Mouse (Mus musculus): ENCODE data around the gene Hrh1. TPM values are rescaled to one million over a fixed set of nuclear protein-coding genes. Genes with fewer than 3 reads are reported as not detected.
"Not testable (repeated sequence)": the region's sequence is repeated elsewhere in the genome, so short reads cannot be mapped to it uniquely, and the experiment has no call there.

The Hrh1 gene
- polyA plus RNA-seq, 1 experiment from 2014 or later = 0.05 TPM

DNA sequence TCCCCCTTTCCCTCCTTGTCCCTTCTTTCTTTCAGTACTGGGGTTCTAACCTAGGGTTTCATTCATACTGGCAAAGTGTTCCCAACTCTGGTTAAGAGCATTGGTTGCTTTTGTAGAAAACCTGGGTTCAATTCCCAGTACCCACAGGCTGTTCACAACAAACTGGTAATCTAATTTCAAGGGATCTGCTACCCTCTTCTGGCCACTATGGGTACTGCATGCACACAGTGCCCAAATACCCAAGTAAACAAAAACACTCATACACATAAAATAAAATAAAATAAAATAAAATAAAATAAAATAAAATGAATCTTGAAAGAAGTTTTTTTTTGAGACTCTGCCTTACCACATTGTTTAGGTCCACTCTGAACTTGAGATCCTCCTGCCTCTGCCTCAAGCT lies 63.8 kb downstream of the Hrh1 start:
- ATAC-seq (ENCODE audit: insufficient read depth) = no peak
- Histone ChIP-seq H3K27ac (replicated peaks) (no peak overlapping the region), H3K4me1 (replicated peaks) (no peaks in the 10 kb centered on the region; the same call in 1 of the 2 replicates), H3K4me2 (no peak overlapping the region), H3K9ac (no peak overlapping the region), H3K9me3 (replicated peaks) (no peaks in the 10 kb centered on the region), H3K36me3 (replicated peaks) (no peaks in the 10 kb centered on the region), H3K4me3 (replicated peaks) (no peak overlapping the region), H3K27me3 (no peaks in the 10 kb centered on the region)

DNA sequence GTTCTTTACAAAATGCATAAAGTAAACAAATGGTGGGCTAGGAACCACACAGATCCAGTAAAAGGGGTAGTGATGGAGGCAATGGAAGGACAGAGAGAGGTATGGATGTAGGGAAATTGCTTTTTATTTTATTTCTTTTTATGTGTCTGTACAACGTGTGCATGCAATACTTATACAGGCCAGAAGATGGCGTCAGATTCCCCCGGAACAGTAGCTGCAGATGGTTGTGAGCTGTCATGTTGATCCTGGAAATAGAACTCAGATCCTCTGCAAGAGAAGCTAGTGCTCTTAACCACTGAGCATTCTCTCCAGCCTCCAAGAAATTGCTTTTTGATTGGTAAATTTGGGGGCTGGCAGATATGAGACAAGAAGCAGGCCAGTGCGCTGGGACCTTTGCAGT lies 65.0 kb downstream of the Hrh1 start:
- ATAC-seq (ENCODE audit: insufficient read depth) = no peak
- Histone ChIP-seq H3K9me3 (replicated peaks) (no peaks in the 10 kb centered on the region), H3K9ac (no peak overlapping the region), H3K27me3 (no peaks in the 10 kb centered on the region), H3K4me1 (replicated peaks) (no peaks in the 10 kb centered on the region; the same call in 1 of the 2 replicates), H3K4me2 (no peak overlapping the region), H3K27ac (replicated peaks) (no peak overlapping the region), H3K4me3 (replicated peaks) (no peak overlapping the region), H3K36me3 (replicated peaks) (no peaks in the 10 kb centered on the region)
- WGBS (ENCODE audit: insufficient replicate concordance) = 21% methylated on average over 4 of the region's 4 CpGs

DNA sequence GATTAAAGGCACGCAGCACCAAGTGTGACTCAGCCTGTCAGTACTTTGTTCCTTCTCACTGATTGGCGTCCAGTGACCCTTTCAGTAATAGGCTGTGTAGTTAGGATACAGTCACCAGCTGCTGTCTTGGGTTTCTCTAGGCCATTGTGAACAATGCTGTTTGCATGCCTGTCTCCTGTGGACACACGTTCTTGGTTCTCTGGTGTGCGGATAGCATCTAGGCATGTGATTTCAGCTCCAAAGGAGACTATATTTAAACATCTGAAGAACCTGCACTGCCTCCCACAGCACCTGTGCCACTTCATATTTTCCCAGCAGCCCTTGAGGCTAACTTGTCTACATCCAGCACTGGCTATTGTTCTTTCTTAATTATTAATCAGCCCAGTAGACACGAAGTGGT lies 75.8 kb downstream of the Hrh1 start:
- no peak overlapping the region for H3K27ac ChIP-seq (replicated peaks)
- H3K4me1 ChIP-seq (replicated peaks) = no peaks in the 10 kb centered on the region
- WGBS (ENCODE audit: insufficient replicate concordance) = 52% methylated on average over 5 of the region's 5 CpGs
- H3K27me3 ChIP-seq = no peaks in the 10 kb centered on the region
- no peaks in the 10 kb centered on the region for H3K36me3 ChIP-seq (replicated peaks)
- no peaks in the 10 kb centered on the region for H3K9me3 ChIP-seq (replicated peaks)
- ATAC-seq (ENCODE audit: insufficient read depth) = no peak
- no peak overlapping the region for H3K9ac ChIP-seq
- H3K4me2 ChIP-seq = no peak overlapping the region
- H3K4me3 ChIP-seq (replicated peaks) = no peak overlapping the region

DNA sequence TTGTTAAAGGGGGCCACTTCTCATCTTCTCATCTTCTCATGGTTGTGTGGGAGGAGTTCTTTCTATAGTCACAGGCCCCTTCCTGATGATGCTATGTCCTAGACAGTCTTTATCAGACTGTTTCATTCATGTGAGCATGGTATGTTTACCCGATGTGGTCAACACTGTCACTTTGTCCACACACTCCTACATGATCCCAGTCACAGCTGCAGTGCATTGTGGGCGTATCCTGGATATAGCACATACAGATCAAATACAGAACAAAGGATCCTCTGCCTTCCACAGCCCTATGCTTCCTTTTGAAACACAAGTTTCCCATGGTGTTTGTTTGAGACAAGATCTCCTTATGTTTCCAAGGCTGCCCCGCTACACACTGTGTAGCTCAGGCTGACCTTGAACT lies 76.3 kb downstream of the Hrh1 start:
- Histone ChIP-seq H3K4me2 (no peak overlapping the region), H3K9ac (no peak overlapping the region), H3K27ac (replicated peaks) (no peak overlapping the region), H3K27me3 (no peaks in the 10 kb centered on the region), H3K9me3 (replicated peaks) (no peaks in the 10 kb centered on the region), H3K4me3 (replicated peaks) (no peak overlapping the region), H3K36me3 (replicated peaks) (no peaks in the 10 kb centered on the region), H3K4me1 (replicated peaks) (no peaks in the 10 kb centered on the region)
- 54% methylated on average over 3 of the region's 3 CpGs for WGBS (ENCODE audit: insufficient replicate concordance)
- ATAC-seq (ENCODE audit: insufficient read depth) = no peak

DNA sequence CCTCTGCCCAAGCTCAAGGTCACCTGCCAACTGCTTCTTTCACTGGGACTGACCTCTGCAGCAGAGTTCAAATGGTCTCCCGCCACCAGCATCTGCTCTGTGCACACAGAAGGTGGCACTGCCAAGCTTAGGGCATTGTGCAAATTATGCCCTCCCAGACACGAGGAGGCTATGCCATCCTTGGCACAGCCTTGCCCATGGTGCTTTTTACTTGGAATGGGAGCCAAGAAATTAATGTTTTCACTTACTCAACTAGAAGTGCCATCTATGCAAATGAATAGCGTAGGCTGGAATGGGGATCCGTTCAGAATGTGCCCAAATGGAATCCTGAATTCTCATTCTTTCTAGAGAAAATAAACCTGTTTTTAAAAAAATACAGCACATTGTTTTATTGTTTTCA lies 77.2 kb downstream of the Hrh1 start:
- no peak overlapping the region for H3K27ac ChIP-seq (replicated peaks)
- H3K4me1 ChIP-seq (replicated peaks) = no peaks in the 10 kb centered on the region
- H3K9me3 ChIP-seq (replicated peaks) = no peaks in the 10 kb centered on the region
- H3K4me3 ChIP-seq (replicated peaks) = no peak overlapping the region
- H3K4me2 ChIP-seq = no peak overlapping the region
- no peaks in the 10 kb centered on the region for H3K27me3 ChIP-seq
- no peaks in the 10 kb centered on the region for H3K36me3 ChIP-seq (replicated peaks)
- WGBS (ENCODE audit: insufficient replicate concordance) = 58% methylated on average over 4 of the region's 4 CpGs
- H3K9ac ChIP-seq = no peak overlapping the region
- no peak for ATAC-seq (ENCODE audit: insufficient read depth)

DNA sequence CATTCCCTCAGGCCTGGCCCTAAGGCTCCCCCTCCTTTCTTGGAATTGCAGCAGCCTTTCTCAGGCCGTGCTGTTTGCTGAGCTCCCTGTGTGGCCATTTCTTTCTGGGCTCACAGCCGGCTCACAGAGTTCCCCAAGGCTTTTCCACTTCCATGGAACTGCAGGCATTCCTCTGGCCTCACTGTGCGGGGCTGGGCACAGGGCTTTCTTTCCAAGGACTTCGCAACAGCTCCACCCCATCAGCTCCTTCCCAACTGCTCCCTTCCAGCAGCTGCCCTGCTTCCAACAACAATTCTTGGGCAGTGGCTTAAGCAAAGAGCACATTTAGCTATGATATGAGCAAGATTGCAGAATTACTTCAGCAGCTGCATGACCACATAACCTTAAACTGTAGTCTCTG lies 81.0 kb downstream of the Hrh1 start:
- H3K4me3 ChIP-seq (replicated peaks) = no peak overlapping the region
- H3K9ac ChIP-seq = no peak overlapping the region
- H3K9me3 ChIP-seq (replicated peaks) = no peaks in the 10 kb centered on the region
- no peak for ATAC-seq (ENCODE audit: insufficient read depth)
- H3K36me3 ChIP-seq (replicated peaks) = no peaks in the 10 kb centered on the region
- H3K4me1 ChIP-seq (replicated peaks) = no peaks in the 10 kb centered on the region
- 30% methylated on average over 4 of the region's 4 CpGs for WGBS (ENCODE audit: insufficient replicate concordance)
- H3K27ac ChIP-seq (replicated peaks) = no peak overlapping the region
- no peaks in the 10 kb centered on the region for H3K27me3 ChIP-seq
- H3K4me2 ChIP-seq = no peak overlapping the region

DNA sequence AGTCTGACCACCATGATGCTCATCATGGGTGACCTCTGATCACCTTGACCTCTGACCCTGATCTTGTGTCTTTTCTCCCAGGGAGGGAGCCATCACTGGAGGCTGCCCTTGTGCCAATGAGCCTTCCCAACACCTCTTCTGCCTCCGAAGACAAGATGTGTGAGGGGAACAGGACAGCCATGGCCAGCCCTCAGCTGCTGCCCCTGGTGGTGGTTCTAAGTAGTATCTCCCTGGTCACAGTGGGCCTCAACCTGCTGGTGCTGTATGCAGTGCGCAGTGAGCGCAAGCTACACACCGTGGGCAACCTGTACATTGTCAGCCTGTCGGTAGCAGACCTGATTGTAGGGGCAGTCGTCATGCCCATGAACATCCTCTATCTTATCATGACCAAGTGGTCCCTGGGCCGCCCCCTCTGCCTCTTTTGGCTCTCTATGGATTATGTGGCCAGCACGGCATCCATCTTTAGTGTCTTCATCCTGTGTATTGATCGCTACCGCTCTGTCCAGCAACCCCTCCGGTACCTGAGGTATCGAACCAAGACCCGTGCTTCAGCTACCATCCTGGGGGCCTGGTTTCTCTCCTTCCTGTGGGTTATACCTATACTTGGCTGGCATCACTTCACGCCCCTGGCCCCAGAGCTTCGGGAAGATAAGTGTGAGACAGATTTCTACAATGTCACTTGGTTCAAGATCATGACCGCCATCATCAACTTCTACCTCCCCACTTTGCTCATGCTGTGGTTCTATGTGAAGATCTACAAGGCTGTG lies 82.1 kb downstream of the Hrh1 start:
- Histone ChIP-seq H3K9me3 (replicated peaks) (no peaks in the 10 kb centered on the region), H3K27me3 (no peaks in the 10 kb centered on the region), H3K4me1 (replicated peaks) (no peaks in the 10 kb centered on the region), H3K4me3 (replicated peaks) (no peak overlapping the region), H3K4me2 (no peak overlapping the region), H3K27ac (replicated peaks) (no peak overlapping the region), H3K9ac (no peak overlapping the region), H3K36me3 (replicated peaks) (no peaks in the 10 kb centered on the region)
- ATAC-seq (ENCODE audit: insufficient read depth) = no peak
- 77% methylated on average over 16 of the region's 16 CpGs for WGBS (ENCODE audit: insufficient replicate concordance)

DNA sequence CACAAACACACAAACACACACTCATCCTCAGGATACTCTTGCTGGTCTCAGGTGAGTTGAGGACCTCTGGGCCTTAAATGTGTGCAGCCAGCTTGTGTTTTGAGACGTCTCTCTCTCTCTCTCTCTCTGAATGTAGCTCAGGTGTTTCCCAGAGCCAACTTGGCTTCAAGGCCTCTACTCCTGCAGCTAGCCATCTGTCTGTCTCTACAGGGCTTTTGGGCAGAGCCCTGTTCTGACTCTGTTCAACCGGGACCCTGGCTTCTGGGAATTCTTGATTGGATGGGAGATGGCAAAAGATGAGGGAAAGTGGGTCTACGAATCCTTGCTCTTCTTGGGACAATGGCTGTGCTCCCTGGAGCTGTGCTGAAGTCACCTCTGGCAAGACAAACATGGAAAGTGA lies 91.6 kb downstream of the Hrh1 start:
- Histone ChIP-seq H3K4me3 (replicated peaks) (no peak overlapping the region), H3K9ac (no peak overlapping the region), H3K36me3 (replicated peaks) (no peaks in the 10 kb centered on the region), H3K27me3 (no peaks in the 10 kb centered on the region), H3K4me1 (replicated peaks) (no peaks in the 10 kb centered on the region), H3K9me3 (replicated peaks) (no peaks in the 10 kb centered on the region), H3K27ac (replicated peaks) (no peak overlapping the region), H3K4me2 (no peak overlapping the region)
- 61% methylated on average over 3 of the region's 3 CpGs for WGBS (ENCODE audit: insufficient replicate concordance)
- ATAC-seq (ENCODE audit: insufficient read depth) = no peak

DNA sequence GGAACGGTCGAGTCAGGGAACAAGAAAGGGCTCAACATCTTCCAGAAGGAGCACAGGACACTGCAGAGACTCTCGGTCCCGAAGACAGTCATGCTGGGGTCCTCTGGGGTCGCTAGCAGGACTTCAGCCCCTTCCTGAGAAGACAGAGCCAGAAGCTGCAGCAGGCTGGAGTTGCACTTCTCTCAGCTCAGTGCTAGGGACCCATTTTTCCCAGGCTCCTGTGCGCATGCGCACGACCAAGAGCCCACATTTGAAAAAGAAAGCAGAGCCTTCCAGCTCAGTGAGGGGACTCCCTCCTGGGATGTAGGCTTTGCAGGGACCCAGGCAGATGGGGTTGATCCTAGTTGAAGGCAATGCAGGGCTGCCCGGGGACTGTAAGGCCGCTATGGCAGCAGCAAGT lies 94.9 kb downstream of the Hrh1 start:
- H3K4me3 ChIP-seq (replicated peaks); H3K9me3 ChIP-seq (replicated peaks); H3K4me2 ChIP-seq; H3K27ac ChIP-seq (replicated peaks); ATAC-seq (ENCODE audit: insufficient read depth); H3K27me3 ChIP-seq; H3K36me3 ChIP-seq (replicated peaks); H3K4me1 ChIP-seq (replicated peaks); H3K9ac ChIP-seq: not testable (repeated sequence)
- WGBS (ENCODE audit: insufficient replicate concordance) = 49% methylated on average over 10 of the region's 10 CpGs

DNA sequence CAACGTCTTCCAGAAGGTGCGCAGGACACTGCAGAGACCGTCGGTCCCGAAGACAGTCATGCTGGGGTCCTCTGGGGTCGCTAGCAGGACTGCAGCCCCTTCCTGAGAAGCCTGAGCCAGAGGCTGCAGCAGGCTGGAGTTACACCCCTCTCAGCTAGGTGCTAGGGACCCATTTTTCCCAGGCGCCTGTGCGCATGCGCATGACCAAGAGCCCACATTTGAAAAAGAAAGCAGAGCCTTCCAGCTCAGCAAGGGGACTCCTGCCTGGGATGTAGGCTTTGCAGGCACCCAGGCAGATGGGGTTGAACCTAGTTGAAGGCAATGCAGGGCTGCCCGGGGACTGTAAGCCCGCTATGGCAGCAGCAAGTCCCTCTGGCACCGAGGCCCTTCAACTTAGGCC lies 97.3 kb downstream of the Hrh1 start:
- not testable (repeated sequence) for H3K4me2 ChIP-seq; H3K4me1 ChIP-seq (replicated peaks); H3K9ac ChIP-seq; H3K27ac ChIP-seq (replicated peaks); H3K36me3 ChIP-seq (replicated peaks); H3K27me3 ChIP-seq; ATAC-seq (ENCODE audit: insufficient read depth); H3K9me3 ChIP-seq (replicated peaks); H3K4me3 ChIP-seq (replicated peaks)
- 23% methylated on average over 11 of the region's 12 CpGs for WGBS (ENCODE audit: insufficient replicate concordance)

DNA sequence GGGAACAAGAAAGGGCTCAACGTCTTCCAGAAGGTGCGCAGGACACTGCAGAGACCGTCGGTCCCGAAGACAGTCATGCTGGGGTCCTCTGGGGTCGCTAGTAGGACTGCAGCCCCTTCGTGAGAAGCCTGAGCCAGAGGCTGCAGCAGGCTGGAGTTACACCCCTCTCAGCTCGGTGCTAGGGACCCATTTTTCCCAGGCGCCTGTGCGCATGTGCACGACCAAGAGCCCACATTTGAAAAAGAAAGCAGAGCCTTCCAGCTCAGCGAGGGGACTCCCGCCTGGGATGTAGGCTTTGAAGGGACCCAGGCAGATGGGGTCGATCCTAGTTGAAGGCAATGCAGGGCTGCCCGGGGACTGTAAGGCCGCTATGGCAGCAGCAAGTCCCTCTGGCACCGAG lies 116.3 kb downstream of the Hrh1 start:
- H3K9ac ChIP-seq; H3K36me3 ChIP-seq (replicated peaks); H3K4me3 ChIP-seq (replicated peaks); H3K27me3 ChIP-seq; H3K4me1 ChIP-seq (replicated peaks); H3K4me2 ChIP-seq; H3K27ac ChIP-seq (replicated peaks); ATAC-seq (ENCODE audit: insufficient read depth); H3K9me3 ChIP-seq (replicated peaks): not testable (repeated sequence)
- 21% methylated on average over 17 of the region's 17 CpGs for WGBS (ENCODE audit: insufficient replicate concordance)

DNA sequence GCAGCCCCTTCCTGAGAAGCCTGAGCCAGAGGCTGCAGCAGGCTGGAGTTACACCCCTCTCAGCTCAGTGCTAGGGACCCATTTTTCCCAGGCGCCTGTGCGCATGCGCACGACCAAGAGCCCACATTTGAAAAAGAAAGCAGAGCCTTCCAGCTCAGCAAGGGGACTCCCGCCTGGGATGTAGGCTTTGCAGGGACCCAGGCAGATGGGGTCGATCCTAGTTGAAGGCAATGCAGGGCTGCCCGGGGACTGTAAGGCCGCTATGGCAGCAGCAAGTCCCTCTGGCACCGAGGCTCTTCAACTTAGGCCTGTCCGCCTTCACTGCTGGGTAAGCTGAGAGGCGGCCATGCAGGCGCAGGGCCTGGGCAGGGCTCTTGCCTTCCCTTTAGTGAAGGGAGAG lies 131.0 kb downstream of the Hrh1 start:
- not testable (repeated sequence) for H3K27me3 ChIP-seq; H3K9me3 ChIP-seq (replicated peaks); H3K9ac ChIP-seq; H3K27ac ChIP-seq (replicated peaks); H3K36me3 ChIP-seq (replicated peaks); ATAC-seq (ENCODE audit: insufficient read depth); H3K4me3 ChIP-seq (replicated peaks); H3K4me2 ChIP-seq; H3K4me1 ChIP-seq (replicated peaks)
- WGBS (ENCODE audit: insufficient replicate concordance) = no CpG with 5 or more reads among the region's 12 CpGs

Measured in liver, embryonic 15.5 days (tissue).